ENCODE assay signal across 35 mouse cellular contexts in the genomic region with DNA sequence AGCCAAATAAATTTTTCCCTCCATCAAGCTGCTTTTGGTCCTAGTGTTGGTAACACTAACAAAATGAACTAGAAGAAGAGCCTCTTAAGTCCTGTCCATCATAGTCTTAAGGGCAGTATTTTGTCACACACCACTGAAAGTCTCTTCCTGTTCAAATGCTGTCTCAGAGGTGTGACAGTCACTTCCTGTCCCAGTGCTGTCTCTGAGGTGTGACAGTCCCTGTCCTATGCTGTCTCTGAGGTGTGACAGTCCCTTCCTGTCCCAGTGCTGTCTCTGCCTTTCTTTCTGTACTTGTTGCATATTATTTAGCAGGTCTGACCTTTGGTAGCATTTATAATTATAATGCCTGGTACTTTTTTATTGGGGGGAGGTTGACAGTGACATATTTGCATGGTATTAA. TPM values are rescaled to one million over a fixed set of nuclear protein-coding genes. Genes with fewer than 3 reads are reported as not detected.
A peak's percentile ranks its signal among the peaks of the same experiment; 100 is the strongest.
DNase-seq lines count a peak whose midpoint lies in the region; ATAC-seq and TF ChIP-seq lines count a peak whose summit lies in the region.
"Had no signal": no experiment of that assay in that cellular context is flagged by ENCODE, and none has a peak within 500 bp of the region (broad histone marks: within the 10 kb centered on the region; RNA-seq: fewer than 3 reads in every experiment).

No protein-coding gene starts in this region.

- TF ChIP-seq EP300 in CH12.LX (IDR thresholded peaks at IDR 0.05; ENCODE audit: low read length), result no peak
- TF ChIP-seq EP300 in lung, postnatal 0 days (IDR thresholded peaks at IDR 0.05), result no peak

- dilution Hi-C loops in CH12.LX (cut with MboI; ENCODE audit: extremely low pct_ligation_motif_present, extremely low pct_unique_long_range_greater_than_20kb, low sequenced_read_pairs), result no loop called here

- in situ Hi-C loops in CH12.LX (cut with MboI; ENCODE audit: low pct_ligation_motif_present, low pct_unique_long_range_greater_than_20kb, low sequenced_read_pairs), result no loop called here

- H3K4me3 ChIP-seq in spleen, adult 2 months (ENCODE audit: extremely low read depth, insufficient read depth, insufficient read length), result no peak overlapping the region
- H3K4me3 ChIP-seq in CH12.LX (replicated peaks in 1 of 3; ENCODE audit: low read depth in 2 of 3, low read length in 2 of 3, poor library complexity in 1 of 3), result no peak overlapping the region
- H3K4me3 ChIP-seq in lung, postnatal 0 days (ENCODE audit: low read depth, low read length), result no peak overlapping the region
- H3K4me3 ChIP-seq: embryonic facial prominence, embryonic 12.5 days; forebrain, embryonic 15.5 days; gastrocnemius, adult 2 months; hindbrain, embryonic 13.5 days; limb, embryonic 13.5 days; liver, embryonic 13.5 days; midbrain, embryonic 10.5 days; midbrain, embryonic 15.5 days; neural tube, embryonic 13.5 days; stomach, embryonic 15.5 days had no signal

- H3K9me3 ChIP-seq in CH12.LX (replicated peaks; ENCODE audit: low read length), result peaks cover 4% of the 10 kb centered on the region
- no peaks in the 10 kb centered on the region for H3K9me3 ChIP-seq in lung, postnatal 0 days (ENCODE audit: low read length)
- H3K9me3 ChIP-seq: forebrain, embryonic 15.5 days; hindbrain, embryonic 13.5 days; limb, embryonic 13.5 days; liver, embryonic 13.5 days; midbrain, embryonic 15.5 days; stomach, embryonic 15.5 days had no signal

- TF ChIP-seq POLR2A in spleen, adult 2 months (IDR thresholded peaks at IDR 0.05; ENCODE audit: low read depth, low read length), result no peak
- TF ChIP-seq POLR2A in CH12.LX (IDR thresholded peaks at IDR 0.05; ENCODE audit: low read depth, low read length), result no peak

- H3K4me2 ChIP-seq in CH12.LX (ENCODE audit: insufficient read depth, low read depth, poor library complexity, severe bottlenecking), result no peak overlapping the region
- no peak overlapping the region for H3K4me2 ChIP-seq in lung, postnatal 0 days (replicated peaks; ENCODE audit: low read depth, low read length)
- H3K4me2 ChIP-seq: embryonic facial prominence, embryonic 12.5 days; forebrain, embryonic 15.5 days; heart, embryonic 11.5 days; hindbrain, embryonic 13.5 days; limb, embryonic 13.5 days; liver, embryonic 13.5 days; midbrain, embryonic 15.5 days; neural tube, embryonic 13.5 days; stomach, embryonic 15.5 days had no signal

- H3K4me1 ChIP-seq in spleen, adult 2 months (ENCODE audit: control insufficient read depth, insufficient read depth, insufficient read length), result peaks cover 4% of the 10 kb centered on the region; the same call in 1 of the 2 replicates
- peaks cover 4 to 11% of the 10 kb centered on the region in 2 experiments; a peak in 3 of 4 replicates for H3K4me1 ChIP-seq in CH12.LX (ENCODE audit: control insufficient read depth in 1 of 2, insufficient read depth in 2 of 2)
- H3K4me1 ChIP-seq in lung, postnatal 0 days (ENCODE audit: insufficient read depth, low read depth, low read length), result no peaks in the 10 kb centered on the region
- H3K4me1 ChIP-seq: liver, embryonic 13.5 days; stomach, embryonic 15.5 days had no signal

- peak in 1 of 2 experiments; percentile 19 for DNase-seq in spleen, adult 2 months (ENCODE audit: low read depth in 1 of 2, low spot score in 2 of 2)
- DNase-seq in spleen, postnatal 4 days (ENCODE audit: low spot score in 2 of 2), result no peak
- peak; percentile 8 for DNase-seq in CH12.LX (ENCODE audit: extremely low read depth)
- peak; percentile 11 for DNase-seq in naive thymus-derived CD4-positive, alpha-beta T cell, adult 2 months (ENCODE audit: low read depth)
- no peak for DNase-seq in lung, postnatal 0 days (ENCODE audit: low spot score)
- DNase-seq in kidney, adult 18-20 months, result no peak
- no peak for DNase-seq in thymus, postnatal 0 days (ENCODE audit: low spot score)
- DNase-seq: adrenal gland, postnatal 14 days; cerebellum, adult 11-12 months; cerebellum, adult 9-11 months; embryo, embryonic 11 days; gastrocnemius, adult 2 months; gastrocnemius, postnatal 36 days; heart, adult 18-20 months; heart, postnatal 4 days; kidney, adult 11 months; kidney, postnatal 36 days; liver, embryonic 13.5 days; lung, adult 18-20 months; lung, postnatal 10 days; retina, postnatal 1 day; right cerebral cortex, postnatal 14 days; thymus, postnatal 25 days had no signal

- no peaks in the 10 kb centered on the region for H3K36me3 ChIP-seq in spleen, adult 2 months (ENCODE audit: control insufficient read depth, insufficient read depth, low read length)
- H3K36me3 ChIP-seq in CH12.LX (replicated peaks in 1 of 2; ENCODE audit: control insufficient read depth in 1 of 2, insufficient read depth in 1 of 2, low read length in 1 of 2), result no peaks in the 10 kb centered on the region
- H3K36me3 ChIP-seq in lung, postnatal 0 days (ENCODE audit: insufficient read depth, low read length), result no peaks in the 10 kb centered on the region
- H3K36me3 ChIP-seq: embryonic facial prominence, embryonic 12.5 days; forebrain, embryonic 15.5 days; hindbrain, embryonic 13.5 days; limb, embryonic 13.5 days; liver, embryonic 13.5 days; midbrain, embryonic 10.5 days; midbrain, embryonic 15.5 days; neural tube, embryonic 13.5 days; stomach, embryonic 15.5 days had no signal

- ATAC-seq in lung, postnatal 0 days, result no peak
- ATAC-seq: forebrain, embryonic 15.5 days; midbrain, embryonic 15.5 days; Patski had no signal

- no peaks in the 10 kb centered on the region for H3K79me2 ChIP-seq in CH12.LX (replicated peaks; ENCODE audit: control insufficient read depth, extremely low read depth, insufficient read depth, poor library complexity, severe bottlenecking)

- H3K9ac ChIP-seq in CH12.LX (ENCODE audit: insufficient read depth, low read depth), result no peak overlapping the region
- no peak overlapping the region for H3K9ac ChIP-seq in lung, postnatal 0 days (replicated peaks; ENCODE audit: low read depth)
- H3K9ac ChIP-seq: embryonic facial prominence, embryonic 12.5 days; forebrain, embryonic 15.5 days; hindbrain, embryonic 13.5 days; limb, embryonic 13.5 days; liver, embryonic 13.5 days; midbrain, embryonic 15.5 days; neural tube, embryonic 13.5 days; stomach, embryonic 15.5 days had no signal

- TF ChIP-seq RAD21 in CH12.LX (IDR thresholded peaks at IDR 0.05; ENCODE audit: low read depth, low read length), result no peak

- no peak for TF ChIP-seq CTCF in spleen, adult 2 months (IDR thresholded peaks at IDR 0.05; ENCODE audit: extremely low read depth, insufficient read depth, insufficient read length, insufficient replicate concordance)
- no peak for TF ChIP-seq CTCF in CH12.LX (conservative IDR thresholded peaks at IDR 0.05 in 1 of 2, IDR thresholded peaks at IDR 0.05 in 1 of 2; ENCODE audit: low read depth in 2 of 2, low read length in 2 of 2)
- no peak for TF ChIP-seq CTCF in lung, postnatal 0 days (IDR thresholded peaks at IDR 0.05)

- H3K27me3 ChIP-seq in spleen, adult 2 months (ENCODE audit: control insufficient read depth, insufficient read depth, low read length), result no peaks in the 10 kb centered on the region
- no peaks in the 10 kb centered on the region for H3K27me3 ChIP-seq in CH12.LX (replicated peaks)
- no peaks in the 10 kb centered on the region for H3K27me3 ChIP-seq in lung, postnatal 0 days (replicated peaks; ENCODE audit: insufficient read depth, low read length)
- H3K27me3 ChIP-seq: embryonic facial prominence, embryonic 12.5 days; forebrain, embryonic 15.5 days; hindbrain, embryonic 13.5 days; limb, embryonic 13.5 days; liver, embryonic 13.5 days; midbrain, embryonic 15.5 days; neural tube, embryonic 13.5 days; stomach, embryonic 15.5 days had no signal

- H3K27ac ChIP-seq in spleen, adult 2 months (ENCODE audit: insufficient read depth, low read length), result peak overlapping the region; percentile 49; the same call in 1 of the 2 replicates
- no peak overlapping the region for H3K27ac ChIP-seq in CH12.LX (ENCODE audit: insufficient read depth, low read depth)
- no peak overlapping the region for H3K27ac ChIP-seq in lung, postnatal 0 days (ENCODE audit: low read length)
- H3K27ac ChIP-seq: embryonic facial prominence, embryonic 12.5 days; forebrain, embryonic 15.5 days; gastrocnemius, adult 2 months; hindbrain, embryonic 13.5 days; limb, embryonic 13.5 days; liver, embryonic 13.5 days; midbrain, embryonic 10.5 days; midbrain, embryonic 15.5 days; neural tube, embryonic 13.5 days; stomach, embryonic 15.5 days had no signal

TF ChIP-seq in CH12.LX, 34 proteins besides CTCF, POLR2A, EP300 and RAD21:
- TF ChIP-seq ZMIZ1 (IDR thresholded peaks at IDR 0.05; ENCODE audit: low read depth, low read length), result no peak
- TF ChIP-seq SMC3 (IDR thresholded peaks at IDR 0.05; ENCODE audit: low read depth, low read length), result no peak
- no peak for TF ChIP-seq USF2 (conservative IDR thresholded peaks at IDR 0.05; ENCODE audit: low read depth, low read length)
- no peak for TF ChIP-seq TCF12 (IDR thresholded peaks at IDR 0.05; ENCODE audit: low read depth, low read length)
- no peak for TF ChIP-seq SIN3A (IDR thresholded peaks at IDR 0.05; ENCODE audit: low read length)
- no peak for TF ChIP-seq PAX5 (IDR thresholded peaks at IDR 0.05; ENCODE audit: low read length)
- TF ChIP-seq MEF2A (IDR thresholded peaks at IDR 0.05; ENCODE audit: borderline replicate concordance, low read depth, low read length), result no peak
- no peak for TF ChIP-seq ELF1 (IDR thresholded peaks at IDR 0.05; ENCODE audit: low read depth, low read length)
- TF ChIP-seq NELFE (IDR thresholded peaks at IDR 0.05; ENCODE audit: low read depth, low read length), result no peak
- no peak for TF ChIP-seq ZC3H11A (IDR thresholded peaks at IDR 0.05; ENCODE audit: low read depth, low read length)
- TF ChIP-seq ZKSCAN1 (IDR thresholded peaks at IDR 0.05; ENCODE audit: borderline replicate concordance, low read depth, low read length), result no peak
- TF ChIP-seq ZNF384 (IDR thresholded peaks at IDR 0.05; ENCODE audit: low read depth, low read length), result no peak
- TF ChIP-seq GABPA (IDR thresholded peaks at IDR 0.05; ENCODE audit: insufficient replicate concordance, low read depth, low read length), result no peak
- TF ChIP-seq TBP (conservative IDR thresholded peaks at IDR 0.05; ENCODE audit: low read depth, low read length), result no peak
- TF ChIP-seq HCFC1 (IDR thresholded peaks at IDR 0.05; ENCODE audit: low read depth, low read length), result no peak
- no peak for TF ChIP-seq IRF4 (IDR thresholded peaks at IDR 0.05; ENCODE audit: low read depth, low read length)
- TF ChIP-seq CHD2 (IDR thresholded peaks at IDR 0.05; ENCODE audit: low read length), result no peak
- TF ChIP-seq POLR2AphosphoS2 (IDR thresholded peaks at IDR 0.05; ENCODE audit: low read depth, low read length), result no peak
- no peak for TF ChIP-seq JUND (conservative IDR thresholded peaks at IDR 0.05; ENCODE audit: low read depth, low read length)

RNA-seq across cellular contexts. Expression of a gene that starts 32.4 kb away (rescaled TPM):
- polyA plus RNA-seq in spleen, adult 2 months (2012; rRNA removed), result not detected in 2 replicates
- total RNA-seq in CH12.LX (2012; rRNA removed) (0.08 TPM in 2 replicates), CH12.LX (2014; rRNA removed) (not detected in 2 replicates)
- polyA plus RNA-seq in CH12.LX (2012; ENCODE audit: insufficient read length, low read depth), result not detected in 2 replicates
- polyA plus RNA-seq in lung, postnatal 0 days (2015; fragmentation: Nextera tagmentation; extraction: Ambion mirVana), result 0.15 TPM in 1 of 2 replicates, not detected in the other
- not detected in 2 replicates for polyA plus RNA-seq in thymus, postnatal 0 days (2015; fragmentation: Nextera tagmentation; extraction: Ambion mirVana)
- total RNA-seq: adrenal gland, postnatal 14 days; gastrocnemius, adult 2 months; gastrocnemius, postnatal 36 days; heart, adult 18-20 months; heart, postnatal 4 days; MEL had no signal
- polyA plus RNA-seq: forebrain, embryonic 15.5 days; kidney, embryonic 16.5 days; limb, embryonic 13.5 days; liver, embryonic 13.5 days; neural tube, embryonic 13.5 days; Patski had no signal

Comparison
In these comparisons a context has a peak if more than half of its experiments do, and no peak if none do; other contexts are left out.
1. DNase-seq: peak in CH12.LX (single experiment) and naive thymus-derived CD4-positive, alpha-beta T cell, adult 2 months (single experiment); none in spleen, postnatal 4 days (0 of 2), lung, postnatal 0 days (single experiment), kidney, adult 18-20 months (single experiment) and thymus, postnatal 0 days (single experiment).